In the genomic region with DNA sequence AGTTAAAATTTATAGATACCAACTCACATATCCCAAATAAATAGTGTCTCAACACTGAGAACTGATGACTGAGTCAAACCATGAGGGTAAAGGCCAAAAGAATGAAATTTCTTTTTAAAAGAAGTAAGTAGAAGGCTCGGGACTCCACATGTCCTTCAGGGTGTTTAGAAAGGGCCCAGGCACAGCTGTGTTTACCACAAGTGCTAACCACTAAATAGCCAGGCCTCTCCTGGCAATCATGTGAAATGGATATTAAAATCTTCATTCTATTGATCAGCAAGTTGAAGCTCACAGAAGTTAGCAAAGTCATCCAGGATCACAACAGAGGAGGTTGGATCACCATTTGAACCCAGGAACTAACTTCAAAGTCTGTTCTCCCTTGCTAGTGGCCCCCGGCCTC, we compare ENCODE assay signal across 26 mouse cellular contexts.
DNase-seq lines count a peak whose midpoint lies in the region; ATAC-seq and TF ChIP-seq lines count a peak whose summit lies in the region.
"Had no signal": no experiment of that assay in that cellular context is flagged by ENCODE, and none has a peak within 500 bp of the region (broad histone marks: within the 10 kb centered on the region; RNA-seq: fewer than 3 reads in every experiment).

No protein-coding gene starts in this region.

- no peaks in the 10 kb centered on the region for H3K9me3 ChIP-seq in intestine, embryonic 15.5 days
- no peaks in the 10 kb centered on the region for H3K9me3 ChIP-seq in intestine, embryonic 16.5 days (ENCODE audit: control insufficient read depth, low read length)
- no peaks in the 10 kb centered on the region for H3K9me3 ChIP-seq in kidney, embryonic 15.5 days (replicated peaks)
- no peaks in the 10 kb centered on the region for H3K9me3 ChIP-seq in midbrain, postnatal 0 days (ENCODE audit: low read length)
- H3K9me3 ChIP-seq: embryonic facial prominence, embryonic 13.5 days; embryonic facial prominence, embryonic 15.5 days; forebrain, embryonic 10.5 days; forebrain, embryonic 12.5 days had no signal

- no peaks in the 10 kb centered on the region for H3K36me3 ChIP-seq in intestine, embryonic 15.5 days
- H3K36me3 ChIP-seq in intestine, embryonic 16.5 days (ENCODE audit: control insufficient read depth, insufficient read depth, low read length): no peaks in the 10 kb centered on the region
- H3K36me3 ChIP-seq in kidney, embryonic 15.5 days: no peaks in the 10 kb centered on the region
- no peaks in the 10 kb centered on the region for H3K36me3 ChIP-seq in midbrain, postnatal 0 days (ENCODE audit: insufficient read depth, low read length)
- H3K36me3 ChIP-seq: embryonic facial prominence, embryonic 13.5 days; embryonic facial prominence, embryonic 15.5 days; forebrain, embryonic 10.5 days; forebrain, embryonic 12.5 days had no signal

- peak overlapping the region; percentile 36; the same call in 1 of the 2 replicates for H3K27ac ChIP-seq in intestine, embryonic 15.5 days
- no peak overlapping the region for H3K27ac ChIP-seq in intestine, embryonic 16.5 days (ENCODE audit: low read length)
- peak overlapping the region; percentile 30; the same call in 1 of the 2 replicates for H3K27ac ChIP-seq in kidney, embryonic 15.5 days
- H3K27ac ChIP-seq in brown adipose tissue, adult 24 weeks (replicated peaks; ENCODE audit: low read depth, low read length): 0 out of 2 replicates have a peak overlapping the region, but pooled peaks have one; percentile 8
- H3K27ac ChIP-seq in midbrain, postnatal 0 days (ENCODE audit: low read depth, low read length): no peak overlapping the region
- H3K27ac ChIP-seq: embryonic facial prominence, embryonic 13.5 days; embryonic facial prominence, embryonic 15.5 days; forebrain, embryonic 10.5 days; forebrain, embryonic 12.5 days had no signal

- no peak for DNase-seq in kidney, adult 18-20 months
- DNase-seq in NIH3T3 (ENCODE audit: low read depth): peak; percentile 50
- no peak for DNase-seq in spleen, adult 12 weeks (ENCODE audit: low spot score)
- DNase-seq in midbrain, postnatal 0 days (ENCODE audit: low spot score): no peak
- DNase-seq: adrenal gland, adult 8-10 months; adrenal gland, postnatal 14 days; adrenal gland, postnatal 36 days; cerebellum, adult 11 months; cerebellum, adult 18-20 months; cerebellum, adult 8-10 months; cerebellum, adult 9-11 months; cerebellum, postnatal 14 days; cerebellum, postnatal 36 days had no signal

- TF ChIP-seq CTCF in midbrain, postnatal 0 days (IDR thresholded peaks at IDR 0.05): no peak

- H3K27me3 ChIP-seq in intestine, embryonic 15.5 days (replicated peaks): no peaks in the 10 kb centered on the region
- no peaks in the 10 kb centered on the region for H3K27me3 ChIP-seq in intestine, embryonic 16.5 days (replicated peaks; ENCODE audit: control insufficient read depth, insufficient read depth, low read length)
- H3K27me3 ChIP-seq in kidney, embryonic 15.5 days: no peaks in the 10 kb centered on the region
- H3K27me3 ChIP-seq in midbrain, postnatal 0 days (ENCODE audit: insufficient read depth, low read length): no peaks in the 10 kb centered on the region
- H3K27me3 ChIP-seq: embryonic facial prominence, embryonic 13.5 days; embryonic facial prominence, embryonic 15.5 days; forebrain, embryonic 12.5 days; Patski had no signal

- 66% methylated on average over 2 of the region's 2 CpGs for WGBS in intestine, embryonic 15.5 days
- WGBS in intestine, embryonic 16.5 days: 56% methylated on average over 2 of the region's 2 CpGs
- 58% methylated on average over 2 of the region's 2 CpGs for WGBS in kidney, embryonic 15.5 days
- 81% methylated on average over 2 of the region's 2 CpGs for WGBS in midbrain, postnatal 0 days

- ATAC-seq in intestine, embryonic 15.5 days: no peak
- no peak for ATAC-seq in intestine, embryonic 16.5 days
- ATAC-seq in kidney, embryonic 15.5 days (replicated peaks; ENCODE audit: low FRiP score): peak; percentile 6; the same call in 1 of the 2 replicates
- no peak for ATAC-seq in midbrain, postnatal 0 days (ENCODE audit: low FRiP score)
- ATAC-seq: activated CD4-positive, CD25-positive, alpha-beta regulatory T cell, adult 4 months; forebrain, embryonic 14.5 days; forebrain, embryonic 16.5 days; Patski had no signal

- no peak overlapping the region for H3K4me2 ChIP-seq in intestine, embryonic 15.5 days (replicated peaks)
- no peak overlapping the region for H3K4me2 ChIP-seq in intestine, embryonic 16.5 days (ENCODE audit: low read depth, low read length)
- no peak overlapping the region for H3K4me2 ChIP-seq in kidney, embryonic 15.5 days
- H3K4me2 ChIP-seq in midbrain, postnatal 0 days (ENCODE audit: low read depth, low read length, poor library complexity, severe bottlenecking): no peak overlapping the region
- H3K4me2 ChIP-seq: embryonic facial prominence, embryonic 13.5 days; embryonic facial prominence, embryonic 15.5 days; forebrain, embryonic 12.5 days had no signal

- 0 out of 2 replicates have a peak, but pooled peaks cover 6% of the 10 kb centered on the region for H3K4me1 ChIP-seq in intestine, embryonic 15.5 days (replicated peaks)
- peaks cover 3% of the 10 kb centered on the region; the same call in 1 of the 2 replicates for H3K4me1 ChIP-seq in intestine, embryonic 16.5 days (ENCODE audit: control insufficient read depth, insufficient read depth, low read length)
- H3K4me1 ChIP-seq in kidney, embryonic 15.5 days: peaks cover 6% of the 10 kb centered on the region
- peaks cover 3% of the 10 kb centered on the region; the same call in 1 of the 2 replicates for H3K4me1 ChIP-seq in brown adipose tissue, adult 24 weeks (ENCODE audit: control insufficient read depth, insufficient read depth, insufficient read length, low read length)
- no peaks in the 10 kb centered on the region for H3K4me1 ChIP-seq in midbrain, postnatal 0 days (ENCODE audit: insufficient read depth, low read length)
- H3K4me1 ChIP-seq: embryonic facial prominence, embryonic 13.5 days; embryonic facial prominence, embryonic 15.5 days; forebrain, embryonic 10.5 days; forebrain, embryonic 12.5 days had no signal

- no peak overlapping the region for H3K9ac ChIP-seq in intestine, embryonic 15.5 days
- H3K9ac ChIP-seq in intestine, embryonic 16.5 days (ENCODE audit: low read depth, low read length): no peak overlapping the region
- no peak overlapping the region for H3K9ac ChIP-seq in kidney, embryonic 15.5 days
- H3K9ac ChIP-seq in midbrain, postnatal 0 days (replicated peaks; ENCODE audit: low read length, poor library complexity, severe bottlenecking): no peak overlapping the region
- H3K9ac ChIP-seq: embryonic facial prominence, embryonic 13.5 days; embryonic facial prominence, embryonic 15.5 days; forebrain, embryonic 12.5 days had no signal

- H3K4me3 ChIP-seq in intestine, embryonic 15.5 days (replicated peaks): no peak overlapping the region
- H3K4me3 ChIP-seq in intestine, embryonic 16.5 days (ENCODE audit: low read length): no peak overlapping the region
- no peak overlapping the region for H3K4me3 ChIP-seq in kidney, embryonic 15.5 days (replicated peaks)
- no peak overlapping the region for H3K4me3 ChIP-seq in brown adipose tissue, adult 24 weeks (ENCODE audit: insufficient read depth, low read depth, low read length)
- H3K4me3 ChIP-seq in midbrain, postnatal 0 days (ENCODE audit: low read depth, low read length): no peak overlapping the region
- H3K4me3 ChIP-seq: embryonic facial prominence, embryonic 13.5 days; embryonic facial prominence, embryonic 15.5 days; erythroblast, embryonic 14.5 days; forebrain, embryonic 10.5 days; forebrain, embryonic 12.5 days had no signal

Comparison
In these comparisons a context has a peak if more than half of its experiments do, and no peak if none do; other contexts are left out.
1. H3K27ac ChIP-seq: peak in intestine, embryonic 15.5 days (single experiment), kidney, embryonic 15.5 days (single experiment) and brown adipose tissue, adult 24 weeks (single experiment); none in intestine, embryonic 16.5 days (single experiment) and midbrain, postnatal 0 days (single experiment).